Mouse (Mus musculus): ENCODE measurements around the gene Slc50a1. TPM values are rescaled to one million over a fixed set of nuclear protein-coding genes. Genes with fewer than 3 reads are reported as not detected.

The Slc50a1 gene
- total and polyA plus RNA-seq, 3 experiments = 22.5 to 45.9 TPM; not detected in 1

- Histone ChIP-seq H3K27ac (ENCODE audit: control insufficient read depth, low read depth, low read length) (no peak overlapping the region), H3K9me3 (replicated peaks; ENCODE audit: insufficient read depth, low read length) (no peaks in the 10 kb centered on the region), H3K4me1 (ENCODE audit: control insufficient read depth in 1 of 2, insufficient read depth in 2 of 2, low read length in 2 of 2) (peaks cover 8 to 15% of the 10 kb centered on the region in 2 experiments), H3K9ac (ENCODE audit: control insufficient read depth, low read depth, low read length, poor library complexity, severe bottlenecking) (no peak overlapping the region), H3K27me3 (ENCODE audit: control insufficient read depth in 1 of 2, insufficient read depth in 2 of 2, low read length in 2 of 2) (peaks cover 3 to 9% of the 10 kb centered on the region in 2 experiments), H3K79me2 (ENCODE audit: control insufficient read depth, insufficient read depth, low read length, poor library complexity) (no peaks in the 10 kb centered on the region), H3K4me3 (ENCODE audit: control insufficient read depth in 1 of 2, insufficient read depth in 1 of 2, low read depth in 2 of 2, low read length in 2 of 2) (no peak overlapping the region), H3K36me3 (ENCODE audit: control insufficient read depth in 1 of 2, insufficient read depth in 2 of 2, low read length in 2 of 2) (peaks cover 0 to 7% of the 10 kb centered on the region in 2 experiments; a peak in 2 of 4 replicates)
- no peak for DNase-seq (ENCODE audit: low read depth, low spot score)
- no peak for TF ChIP-seq SMC3 (IDR thresholded peaks at IDR 0.05; ENCODE audit: low read depth, low read length)
Measured at GRCm38 (mm10) chr3:89287286-89287685, 16.9 kb upstream of the Slc50a1 start.

DNA sequence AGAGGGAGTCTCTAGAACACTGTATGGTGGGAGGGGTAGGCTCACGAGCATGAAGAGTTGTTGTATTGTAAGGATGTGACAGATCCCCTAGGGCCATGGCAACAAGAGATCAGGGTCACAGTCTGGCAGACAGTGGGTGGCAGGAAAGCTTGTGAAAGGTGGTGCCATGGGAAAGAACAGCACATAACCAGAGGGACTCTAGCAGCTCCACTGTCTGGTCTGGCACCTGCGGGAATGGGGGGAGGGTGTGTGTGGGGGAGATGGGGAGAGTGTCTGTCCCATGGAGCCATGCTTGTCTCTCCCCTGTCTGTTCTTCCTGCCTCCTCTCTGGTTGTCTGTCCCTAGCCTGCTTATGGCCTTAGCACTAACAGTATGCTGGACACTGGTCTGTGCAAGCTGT lies 15.2 kb upstream of the Slc50a1 start:
- no peaks in the 10 kb centered on the region for H3K36me3 ChIP-seq (ENCODE audit: control insufficient read depth in 1 of 2, insufficient read depth in 2 of 2, low read length in 2 of 2)
- H3K9ac ChIP-seq (ENCODE audit: control insufficient read depth, low read depth, low read length, poor library complexity, severe bottlenecking) = no peak overlapping the region
- no peak overlapping the region for H3K4me3 ChIP-seq (ENCODE audit: control insufficient read depth in 1 of 2, insufficient read depth in 1 of 2, low read depth in 2 of 2, low read length in 2 of 2)
- no peak overlapping the region for H3K27ac ChIP-seq (ENCODE audit: control insufficient read depth, low read depth, low read length)
- DNase-seq (ENCODE audit: low read depth, low spot score) = no peak
- no peak for TF ChIP-seq KAT2A (conservative IDR thresholded peaks at IDR 0.05; ENCODE audit: low read depth, low read length)
- TF ChIP-seq CHD1 (IDR thresholded peaks at IDR 0.05; ENCODE audit: low read depth, low read length) = no peak
- TF ChIP-seq RAD21 (IDR thresholded peaks at IDR 0.05; ENCODE audit: low read depth, low read length) = no peak
- TF ChIP-seq NRF1 (IDR thresholded peaks at IDR 0.05; ENCODE audit: insufficient read depth, low read depth, low read length, poor library complexity, severe bottlenecking) = no peak
- no peak for TF ChIP-seq ZMIZ1 (IDR thresholded peaks at IDR 0.05; ENCODE audit: low read depth, low read length)
- TF ChIP-seq CTCF (IDR thresholded peaks at IDR 0.05 in 2 of 3, conservative IDR thresholded peaks at IDR 0.05 in 1 of 3; ENCODE audit: control insufficient read depth in 1 of 3, insufficient read depth in 1 of 3, low read depth in 2 of 3, low read length in 3 of 3, poor library complexity in 1 of 3, severe bottlenecking in 1 of 3) = no peak
- no peak for TF ChIP-seq GABPA (IDR thresholded peaks at IDR 0.05; ENCODE audit: low read depth, low read length)
- no peak for TF ChIP-seq USF1 (IDR thresholded peaks at IDR 0.05; ENCODE audit: low read depth, low read length)
- no peak for TF ChIP-seq NELFE (IDR thresholded peaks at IDR 0.05; ENCODE audit: low read depth, low read length)
- TF ChIP-seq ZC3H11A (IDR thresholded peaks at IDR 0.05; ENCODE audit: low read depth, low read length) = no peak
- TF ChIP-seq HCFC1 (IDR thresholded peaks at IDR 0.05; ENCODE audit: low read depth, low read length) = no peak
- no peak for TF ChIP-seq POLR2AphosphoS5 (IDR thresholded peaks at IDR 0.05; ENCODE audit: borderline replicate concordance, low read depth, low read length)
- no peaks in the 10 kb centered on the region for H3K79me2 ChIP-seq (ENCODE audit: control insufficient read depth, insufficient read depth, low read length, poor library complexity)
- peaks cover 12 to 20% of the 10 kb centered on the region in 2 experiments for H3K27me3 ChIP-seq (ENCODE audit: control insufficient read depth in 1 of 2, insufficient read depth in 2 of 2, low read length in 2 of 2)
- H3K4me1 ChIP-seq (ENCODE audit: control insufficient read depth in 1 of 2, insufficient read depth in 2 of 2, low read length in 2 of 2) = 0 out of 4 replicates have a peak, but pooled peaks cover 0 to 6% of the 10 kb centered on the region in 2 experiments
- H3K9me3 ChIP-seq (replicated peaks; ENCODE audit: insufficient read depth, low read length) = no peaks in the 10 kb centered on the region

GRCm38 (mm10) chr3:89284261-89284660 lies 13.9 kb upstream of the Slc50a1 start:
- H3K27me3 ChIP-seq (ENCODE audit: control insufficient read depth in 1 of 2, insufficient read depth in 2 of 2, low read length in 2 of 2) = peaks cover 19 to 30% of the 10 kb centered on the region in 2 experiments
- H3K36me3 ChIP-seq (ENCODE audit: control insufficient read depth in 1 of 2, insufficient read depth in 2 of 2, low read length in 2 of 2) = no peaks in the 10 kb centered on the region
- no peaks in the 10 kb centered on the region for H3K79me2 ChIP-seq (ENCODE audit: control insufficient read depth, insufficient read depth, low read length, poor library complexity)
- no peak overlapping the region for H3K27ac ChIP-seq (ENCODE audit: control insufficient read depth, low read depth, low read length)
- TF ChIP-seq TCF12 (IDR thresholded peaks at IDR 0.05; ENCODE audit: low read depth, low read length) = no peak
- TF ChIP-seq GATA1 (IDR thresholded peaks at IDR 0.05; ENCODE audit: low read depth, low read length) = no peak
- no peak for TF ChIP-seq POLR2AphosphoS5 (IDR thresholded peaks at IDR 0.05; ENCODE audit: borderline replicate concordance, low read depth, low read length)
- no peak for TF ChIP-seq SMC3 (IDR thresholded peaks at IDR 0.05; ENCODE audit: low read depth, low read length)
- no peak for TF ChIP-seq BHLHE40 (IDR thresholded peaks at IDR 0.05; ENCODE audit: borderline replicate concordance, low read depth, low read length)
- TF ChIP-seq ZKSCAN1 (IDR thresholded peaks at IDR 0.05; ENCODE audit: low read depth, low read length) = no peak
- TF ChIP-seq CHD1 (IDR thresholded peaks at IDR 0.05; ENCODE audit: low read depth, low read length) = no peak
- TF ChIP-seq MYC (IDR thresholded peaks at IDR 0.05; ENCODE audit: low read depth, low read length) = no peak
- TF ChIP-seq JUND (IDR thresholded peaks at IDR 0.05; ENCODE audit: low read depth, low read length) = no peak
- TF ChIP-seq TBP (IDR thresholded peaks at IDR 0.05; ENCODE audit: low read depth, low read length) = no peak
- TF ChIP-seq HCFC1 (IDR thresholded peaks at IDR 0.05; ENCODE audit: low read depth, low read length) = no peak
- TF ChIP-seq MAFK (IDR thresholded peaks at IDR 0.05; ENCODE audit: borderline replicate concordance, low read depth, low read length) = no peak
- no peak for TF ChIP-seq MYB (IDR thresholded peaks at IDR 0.05; ENCODE audit: low read depth, low read length)
- 0 out of 4 replicates have a peak, but pooled peaks cover 0 to 6% of the 10 kb centered on the region in 2 experiments for H3K4me1 ChIP-seq (ENCODE audit: control insufficient read depth in 1 of 2, insufficient read depth in 2 of 2, low read length in 2 of 2)
- H3K4me3 ChIP-seq (ENCODE audit: control insufficient read depth in 1 of 2, insufficient read depth in 1 of 2, low read depth in 2 of 2, low read length in 2 of 2) = no peak overlapping the region
- no peaks in the 10 kb centered on the region for H3K9me3 ChIP-seq (replicated peaks; ENCODE audit: insufficient read depth, low read length)
- DNase-seq (ENCODE audit: low read depth, low spot score) = no peak
- H3K9ac ChIP-seq (ENCODE audit: control insufficient read depth, low read depth, low read length, poor library complexity, severe bottlenecking) = no peak overlapping the region

All from MEL (cell line).